Mouse (Mus musculus): ENCODE measurements around the gene Ankrd34a. TPM values are rescaled to one million over a fixed set of nuclear protein-coding genes. Genes with fewer than 3 reads are reported as not detected.

The Ankrd34a gene
- polyA plus RNA-seq, 1 experiment from 2014 or later, result 1.3 TPM

DNA sequence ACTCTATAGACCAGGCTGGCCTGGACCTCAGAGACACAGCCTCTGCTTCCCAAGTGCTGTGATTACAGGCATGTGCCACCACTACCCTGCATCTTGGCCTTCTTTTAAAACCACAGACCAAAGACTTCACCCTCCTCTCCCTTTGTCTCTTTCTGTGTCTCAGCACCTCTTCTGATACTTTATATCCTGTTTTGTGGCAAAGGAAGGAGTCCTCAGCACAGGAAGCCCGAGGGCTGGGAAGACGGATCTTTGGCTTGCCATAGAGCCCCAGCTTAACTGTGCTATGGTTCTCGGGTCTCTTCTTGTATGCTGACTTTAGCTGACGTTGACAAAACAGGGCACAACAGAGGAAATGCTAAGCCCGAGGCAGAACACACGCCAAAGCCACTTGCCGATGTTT lies 25.8 kb upstream of the Ankrd34a start:
- Histone ChIP-seq H3K4me1 (replicated peaks; ENCODE audit: control insufficient read depth, insufficient read depth) (peaks cover 9% of the 10 kb centered on the region), H3K4me3 (ENCODE audit: low read depth, low read length) (no peak overlapping the region), H3K9me3 (ENCODE audit: control insufficient read depth, low read length) (no peaks in the 10 kb centered on the region), H3K36me3 (ENCODE audit: control insufficient read depth, insufficient read depth, low read length) (no peaks in the 10 kb centered on the region), H3K9ac (ENCODE audit: low read length) (no peak overlapping the region), H3K27ac (replicated peaks) (peak overlapping the region; percentile 71), H3K27me3 (ENCODE audit: control insufficient read depth, insufficient read depth, low read length) (no peaks in the 10 kb centered on the region), H3K4me2 (replicated peaks; ENCODE audit: low read depth) (no peak overlapping the region)
- TF ChIP-seq CTCF (IDR thresholded peaks at IDR 0.05; ENCODE audit: low read depth), result no peak
- no peak for TF ChIP-seq EP300 (optimal IDR thresholded peaks at IDR 0.05)
- WGBS, result 55% methylated on average over 7 of the region's 7 CpGs
- ATAC-seq (ENCODE audit: low FRiP score, low TSS enrichment) (no peak), DNase-seq (ENCODE audit: low spot score) (no peak)

DNA sequence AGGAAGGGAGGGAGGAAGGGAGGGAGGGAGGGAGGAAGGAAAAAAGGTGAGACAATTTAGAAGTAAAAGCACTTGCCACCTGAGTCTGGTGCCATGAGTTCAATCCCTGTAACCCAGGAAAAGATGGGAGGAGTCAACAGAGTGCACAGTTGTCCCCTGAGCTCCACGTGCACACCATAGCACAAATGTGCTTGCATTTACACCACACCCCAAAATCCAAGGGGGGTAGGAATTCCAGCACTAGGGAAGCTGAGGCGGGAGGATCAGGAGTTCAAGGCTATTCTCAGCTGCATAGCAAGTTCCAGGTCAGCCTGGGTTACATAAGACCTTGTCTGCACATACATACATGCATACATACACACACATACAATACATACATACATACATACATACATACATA lies 25.1 kb upstream of the Ankrd34a start:
- no peak for DNase-seq (ENCODE audit: low spot score)
- Histone ChIP-seq H3K4me3 (ENCODE audit: low read depth, low read length) (no peak overlapping the region), H3K9me3 (ENCODE audit: control insufficient read depth, low read length) (no peaks in the 10 kb centered on the region), H3K4me1 (replicated peaks; ENCODE audit: control insufficient read depth, insufficient read depth) (peaks cover 13% of the 10 kb centered on the region), H3K4me2 (replicated peaks; ENCODE audit: low read depth) (no peak overlapping the region), H3K27me3 (ENCODE audit: control insufficient read depth, insufficient read depth, low read length) (no peaks in the 10 kb centered on the region), H3K36me3 (ENCODE audit: control insufficient read depth, insufficient read depth, low read length) (no peaks in the 10 kb centered on the region), H3K9ac (ENCODE audit: low read length) (no peak overlapping the region), H3K27ac (replicated peaks) (0 out of 2 replicates have a peak overlapping the region, but pooled peaks have one; percentile 8)
- no peak for TF ChIP-seq CTCF (IDR thresholded peaks at IDR 0.05; ENCODE audit: low read depth)
- TF ChIP-seq EP300 (optimal IDR thresholded peaks at IDR 0.05), result no peak
- 69% methylated on average over 2 of the region's 2 CpGs for WGBS
- no peak for ATAC-seq (ENCODE audit: low FRiP score, low TSS enrichment)

DNA sequence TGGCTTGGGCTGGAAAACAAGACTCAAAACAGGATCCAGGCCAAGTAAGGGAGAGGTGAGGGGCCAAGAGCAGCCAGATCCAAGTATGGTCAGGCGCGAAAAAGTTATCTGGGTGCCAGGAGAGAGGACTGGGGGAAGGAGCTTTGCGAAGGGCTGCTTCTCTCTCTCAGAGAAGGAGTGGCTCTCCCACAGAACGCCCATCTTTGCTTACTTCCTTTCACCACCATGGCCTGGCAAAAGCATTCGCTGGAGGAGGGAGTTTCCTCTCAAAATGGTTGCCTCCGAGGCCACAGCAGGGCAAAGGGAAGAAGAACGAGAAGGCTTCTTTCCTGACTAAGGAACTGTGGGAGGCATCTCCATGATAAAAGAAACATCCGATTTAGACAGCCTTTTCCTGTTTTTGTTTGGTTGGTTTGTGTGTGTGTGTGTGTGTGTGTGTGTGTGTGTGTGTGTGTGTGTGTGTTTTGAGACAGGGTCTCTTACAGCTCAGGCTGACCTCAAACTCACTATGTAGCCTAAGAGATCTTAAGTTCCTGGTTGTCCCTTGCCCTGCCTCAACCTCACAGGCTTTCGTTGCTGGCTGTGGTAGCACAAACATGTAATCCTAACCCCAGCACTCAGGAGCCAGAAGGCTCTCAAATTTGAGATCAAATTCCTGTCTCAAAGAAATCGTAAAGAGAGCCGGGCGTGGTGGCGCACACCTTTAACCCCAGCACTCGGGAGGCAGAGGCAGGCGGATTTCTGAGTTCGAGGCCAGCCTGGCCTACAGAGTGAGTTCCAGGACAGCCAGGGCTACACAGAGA lies 24.3 kb upstream of the Ankrd34a start:
- Histone ChIP-seq H3K9me3 (ENCODE audit: control insufficient read depth, low read length) (no peaks in the 10 kb centered on the region), H3K36me3 (ENCODE audit: control insufficient read depth, insufficient read depth, low read length) (no peaks in the 10 kb centered on the region), H3K4me2 (replicated peaks; ENCODE audit: low read depth) (no peak overlapping the region), H3K27ac (replicated peaks) (peak overlapping the region; percentile 67), H3K4me1 (replicated peaks; ENCODE audit: control insufficient read depth, insufficient read depth) (peaks cover 16% of the 10 kb centered on the region), H3K27me3 (ENCODE audit: control insufficient read depth, insufficient read depth, low read length) (no peaks in the 10 kb centered on the region), H3K9ac (ENCODE audit: low read length) (no peak overlapping the region), H3K4me3 (ENCODE audit: low read depth, low read length) (no peak overlapping the region)
- ATAC-seq (ENCODE audit: low FRiP score, low TSS enrichment) (0 out of 2 replicates have a peak, but pooled peaks have one; percentile 3), DNase-seq (ENCODE audit: low spot score) (peak; percentile 70)
- no peak for TF ChIP-seq EP300 (optimal IDR thresholded peaks at IDR 0.05)
- no peak for TF ChIP-seq CTCF (IDR thresholded peaks at IDR 0.05; ENCODE audit: low read depth)
- 70% methylated on average over 16 of the region's 16 CpGs for WGBS

DNA sequence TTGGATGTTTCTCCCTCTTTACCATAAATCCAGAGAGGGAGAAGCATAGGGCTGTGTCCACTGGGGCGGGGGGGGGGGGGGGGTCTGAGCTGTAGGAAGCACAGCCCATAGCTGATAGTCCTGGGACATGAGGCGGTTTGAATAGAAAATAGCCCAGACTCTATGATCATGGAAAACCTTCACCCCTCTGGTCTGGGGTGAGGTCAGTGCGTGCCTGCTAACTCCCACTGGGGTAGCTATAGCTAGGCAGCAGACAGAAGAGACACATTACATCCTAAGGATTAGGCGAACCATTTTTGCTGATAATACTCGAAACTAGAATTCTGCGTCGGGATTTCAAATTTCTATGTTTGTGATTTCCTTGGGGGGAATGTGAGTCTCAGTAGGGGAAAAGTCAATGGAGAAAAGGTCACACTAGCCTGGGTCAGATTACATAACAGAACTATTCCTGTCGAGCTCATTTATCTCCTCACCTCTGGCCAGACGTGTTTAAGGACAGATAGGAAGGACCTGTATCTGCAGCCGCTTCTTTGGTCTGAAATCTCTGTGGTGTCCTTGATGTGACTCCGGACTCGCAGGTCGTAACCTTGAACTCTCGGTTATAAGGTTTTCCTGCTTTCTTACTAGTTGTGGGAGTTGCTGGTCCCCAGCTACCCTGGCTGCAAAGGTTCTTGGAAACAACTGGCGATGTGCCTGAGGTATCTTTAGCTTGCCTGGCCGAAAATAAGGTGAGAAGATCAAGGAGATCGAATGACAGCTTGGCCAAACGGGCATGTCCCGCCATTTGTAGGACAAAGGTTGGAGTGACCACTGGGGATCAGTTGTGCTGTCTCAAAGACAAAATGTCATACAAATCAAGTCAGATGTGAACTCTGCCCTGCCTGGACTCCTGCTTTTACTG lies 22.6 kb upstream of the Ankrd34a start:
- no peak for TF ChIP-seq EP300 (optimal IDR thresholded peaks at IDR 0.05)
- TF ChIP-seq CTCF (IDR thresholded peaks at IDR 0.05; ENCODE audit: low read depth), result no peak
- Histone ChIP-seq H3K9me3 (ENCODE audit: control insufficient read depth, low read length) (no peaks in the 10 kb centered on the region), H3K4me1 (replicated peaks; ENCODE audit: control insufficient read depth, insufficient read depth) (peaks cover 22% of the 10 kb centered on the region), H3K9ac (ENCODE audit: low read length) (no peak overlapping the region), H3K27ac (replicated peaks) (peak overlapping the region; percentile 78), H3K36me3 (ENCODE audit: control insufficient read depth, insufficient read depth, low read length) (no peaks in the 10 kb centered on the region), H3K4me3 (ENCODE audit: low read depth, low read length) (no peak overlapping the region), H3K27me3 (ENCODE audit: control insufficient read depth, insufficient read depth, low read length) (no peaks in the 10 kb centered on the region), H3K4me2 (replicated peaks; ENCODE audit: low read depth) (no peak overlapping the region)
- WGBS, result 69% methylated on average over 18 of the region's 19 CpGs
- DNase-seq (ENCODE audit: low spot score) (peak; percentile 20), ATAC-seq (ENCODE audit: low FRiP score, low TSS enrichment) (no peak)

DNA sequence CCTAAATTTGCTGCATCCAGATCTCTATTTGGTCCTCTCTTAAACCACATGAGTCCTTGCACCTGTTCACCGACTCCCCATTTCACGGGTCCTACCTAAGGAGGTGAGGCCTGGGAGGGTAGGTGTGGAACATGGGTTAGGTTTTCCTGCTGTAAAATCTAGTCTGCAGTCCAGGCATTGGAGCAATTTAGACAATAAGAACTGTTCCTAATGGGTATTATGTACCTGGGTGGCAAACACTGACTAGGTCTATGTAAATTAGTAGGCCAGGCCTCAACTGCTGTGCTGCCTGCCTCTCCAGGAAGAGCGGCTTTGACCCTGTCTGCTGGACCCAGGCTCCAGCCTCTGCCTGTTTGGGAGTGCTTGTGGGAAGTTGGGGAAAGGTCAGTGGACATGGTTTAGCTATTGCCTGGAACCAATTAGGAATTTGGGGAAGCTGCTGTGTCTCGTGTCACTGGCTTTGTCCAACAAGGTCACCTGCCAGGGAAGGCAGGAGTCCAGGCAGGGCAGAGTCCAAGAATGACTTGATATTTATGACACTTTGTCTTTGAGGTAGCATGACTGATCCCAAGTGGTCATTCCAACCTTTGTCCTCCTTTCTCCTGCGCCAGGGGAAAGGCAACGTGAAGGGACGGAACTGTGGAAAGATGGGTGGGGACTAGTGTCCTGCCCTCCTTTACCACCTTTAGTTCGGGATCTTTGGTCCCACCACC lies 21.0 kb upstream of the Ankrd34a start:
- no peaks in the 10 kb centered on the region for H3K9me3 ChIP-seq (ENCODE audit: control insufficient read depth, low read length)
- H3K27me3 ChIP-seq (ENCODE audit: control insufficient read depth, insufficient read depth, low read length), result no peaks in the 10 kb centered on the region
- no peak overlapping the region for H3K4me3 ChIP-seq (ENCODE audit: low read depth, low read length)
- H3K9ac ChIP-seq (ENCODE audit: low read length), result 0 out of 2 replicates have a peak overlapping the region, but pooled peaks have one; percentile 61
- peaks cover 22% of the 10 kb centered on the region for H3K4me1 ChIP-seq (replicated peaks; ENCODE audit: control insufficient read depth, insufficient read depth)
- TF ChIP-seq EP300 (optimal IDR thresholded peaks at IDR 0.05), result no peak
- no peak for TF ChIP-seq CTCF (IDR thresholded peaks at IDR 0.05; ENCODE audit: low read depth)
- 73% methylated on average over 7 of the region's 8 CpGs for WGBS
- H3K4me2 ChIP-seq (replicated peaks; ENCODE audit: low read depth), result peak overlapping the region; percentile 47
- peak overlapping the region; percentile 99 for H3K27ac ChIP-seq (replicated peaks)
- DNase-seq (ENCODE audit: low spot score) (peak; percentile 64), ATAC-seq (ENCODE audit: low FRiP score, low TSS enrichment) (peak; percentile 38)
- no peaks in the 10 kb centered on the region for H3K36me3 ChIP-seq (ENCODE audit: control insufficient read depth, insufficient read depth, low read length)

Data from stomach, postnatal 0 days (tissue).